Mouse (Mus musculus): ENCODE results near the gene Adh7.

DNA sequence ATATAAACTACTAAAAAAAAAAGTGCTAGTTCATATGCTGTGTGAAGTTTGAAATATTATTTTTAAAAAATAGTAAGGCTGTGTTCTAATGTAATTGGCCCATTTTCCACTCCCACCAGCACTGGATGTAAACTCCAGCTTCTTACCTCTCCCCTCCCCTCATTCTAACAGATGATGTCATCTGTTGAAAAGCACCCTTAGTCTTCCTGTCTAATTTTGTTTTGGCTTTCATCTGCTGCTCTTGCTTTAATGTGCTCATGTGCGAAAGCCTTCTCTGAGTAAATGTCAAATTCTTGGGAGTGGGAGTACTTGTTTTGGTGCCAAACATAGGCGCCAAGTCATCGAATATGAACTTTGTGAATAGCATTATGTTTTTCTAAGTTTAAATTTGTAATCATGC is 47.1 kb downstream of the Adh7 start:
- TF ChIP-seq CTCF (conservative IDR thresholded peaks at IDR 0.05; ENCODE audit: low read length) = no peak
- no peak for TF ChIP-seq NANOG (IDR thresholded peaks at IDR 0.05; ENCODE audit: borderline replicate concordance, low read length)

All from E14TG2a.4 (cell line).